ENCODE assay signal across 15 mouse cellular contexts in the genomic region with DNA sequence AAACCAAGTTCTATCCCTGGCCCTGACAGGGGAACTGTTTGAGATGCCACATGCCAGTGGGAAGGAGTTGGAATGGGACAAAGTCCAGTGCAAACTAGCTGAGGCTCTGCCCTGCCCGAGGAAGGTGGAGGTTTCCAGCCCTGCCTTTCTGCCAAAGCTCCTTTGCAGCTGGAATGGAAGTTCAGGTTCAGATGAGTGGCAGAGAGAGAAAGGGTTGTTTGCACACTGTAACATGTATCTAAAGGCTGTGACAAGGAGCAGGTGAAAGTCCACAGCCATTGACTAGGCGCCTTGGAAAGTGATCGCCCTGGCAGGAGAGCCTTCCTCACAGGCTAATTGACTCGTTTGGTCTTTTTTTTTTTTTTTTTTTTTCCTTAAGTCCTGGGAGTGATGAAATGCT. TPM values are rescaled to one million over a fixed set of nuclear protein-coding genes. Genes with fewer than 3 reads are reported as not detected.
DNase-seq lines count a peak whose midpoint lies in the region; ATAC-seq and TF ChIP-seq lines count a peak whose summit lies in the region.
"Had no signal": no experiment of that assay in that cellular context is flagged by ENCODE, and none has a peak within 500 bp of the region (broad histone marks: within the 10 kb centered on the region; RNA-seq: fewer than 3 reads in every experiment).

No protein-coding gene starts in this region.

- H3K27me3 ChIP-seq in forebrain, embryonic 14.5 days (replicated peaks; ENCODE audit: control insufficient read depth, insufficient read depth, low read length): no peaks in the 10 kb centered on the region
- H3K27me3 ChIP-seq in forebrain, embryonic 12.5 days: 0 out of 2 replicates have a peak, but pooled peaks cover 2% of the 10 kb centered on the region
- H3K27me3 ChIP-seq in kidney, adult 2 months (replicated peaks; ENCODE audit: control insufficient read depth, insufficient read depth, low read length): no peaks in the 10 kb centered on the region
- H3K27me3 ChIP-seq: embryonic facial prominence, embryonic 13.5 days; hindbrain, embryonic 13.5 days; neural tube, embryonic 15.5 days; Patski had no signal

- H3K4me1 ChIP-seq in forebrain, embryonic 14.5 days (ENCODE audit: control insufficient read depth, insufficient read depth, low read length): 0 out of 2 replicates have a peak, but pooled peaks cover 5% of the 10 kb centered on the region
- H3K4me1 ChIP-seq in forebrain, embryonic 12.5 days: peaks cover 22% of the 10 kb centered on the region
- H3K4me1 ChIP-seq in kidney, adult 2 months (ENCODE audit: control insufficient read depth, insufficient read depth, low read length): peaks cover 16% of the 10 kb centered on the region

- TF ChIP-seq CTCF in brain, embryonic 14.5 days (IDR thresholded peaks at IDR 0.05; ENCODE audit: borderline replicate concordance, extremely low read depth, insufficient read depth, insufficient read length): no peak
- no peak for TF ChIP-seq CTCF in kidney, adult 2 months (conservative IDR thresholded peaks at IDR 0.05; ENCODE audit: insufficient read depth, insufficient read length, low read depth, low read length)

- no peak overlapping the region for H3K27ac ChIP-seq in forebrain, embryonic 14.5 days (ENCODE audit: low read depth, low read length)
- no peak overlapping the region for H3K27ac ChIP-seq in forebrain, embryonic 12.5 days
- peak overlapping the region; percentile 47; the same call in 1 of the 2 replicates for H3K27ac ChIP-seq in kidney, adult 2 months (ENCODE audit: insufficient read depth, low read depth, low read length)
- H3K27ac ChIP-seq: embryonic facial prominence, embryonic 13.5 days; hindbrain, embryonic 13.5 days; neural tube, embryonic 15.5 days had no signal

- no peak overlapping the region for H3K9ac ChIP-seq in forebrain, embryonic 14.5 days (ENCODE audit: low read length)
- H3K9ac ChIP-seq in forebrain, embryonic 12.5 days: no peak overlapping the region
- H3K9ac ChIP-seq: embryonic facial prominence, embryonic 13.5 days; hindbrain, embryonic 13.5 days; lung, embryonic 14.5 days; neural tube, embryonic 15.5 days had no signal

- DNase-seq in forebrain, embryonic 14.5 days (ENCODE audit: low spot score): peak; percentile 46
- DNase-seq in brain, embryonic 14.5 days (ENCODE audit: low read depth): peak; percentile 75
- peak; percentile 90 for DNase-seq in kidney, adult 2 months
- peak; percentile 72 to 82 for DNase-seq in kidney, postnatal 36 days
- DNase-seq in thymus, postnatal 4 days: no peak
- DNase-seq in spleen, postnatal 36 days (ENCODE audit: low spot score in 2 of 2): no peak
- no peak for DNase-seq in layer of hippocampus, postnatal 25 days (ENCODE audit: extremely low spot score in 1 of 2, low spot score in 1 of 2)
- DNase-seq: cerebellum, adult 18-20 months; lung, embryonic 14.5 days; right cerebral cortex, postnatal 4 days had no signal

- H3K4me2 ChIP-seq in forebrain, embryonic 14.5 days (ENCODE audit: low read length): no peak overlapping the region
- no peak overlapping the region for H3K4me2 ChIP-seq in forebrain, embryonic 12.5 days
- H3K4me2 ChIP-seq: embryonic facial prominence, embryonic 13.5 days; hindbrain, embryonic 13.5 days; lung, embryonic 14.5 days; neural tube, embryonic 15.5 days had no signal

- no peak for ATAC-seq in forebrain, embryonic 14.5 days
- no peak for ATAC-seq in forebrain, embryonic 12.5 days (ENCODE audit: low FRiP score)
- ATAC-seq: Patski had no signal

- WGBS in forebrain, embryonic 14.5 days: 10% methylated on average over 4 of the region's 4 CpGs
- 30% methylated on average over 4 of the region's 4 CpGs for WGBS in forebrain, embryonic 12.5 days
- WGBS in kidney, adult 2 months: 15% methylated on average over 4 of the region's 4 CpGs

- H3K36me3 ChIP-seq in forebrain, embryonic 14.5 days (ENCODE audit: control insufficient read depth, insufficient read depth, low read length): no peaks in the 10 kb centered on the region
- H3K36me3 ChIP-seq in forebrain, embryonic 12.5 days (replicated peaks): no peaks in the 10 kb centered on the region
- no peaks in the 10 kb centered on the region for H3K36me3 ChIP-seq in kidney, adult 2 months (ENCODE audit: control insufficient read depth, insufficient read depth, low read length)
- H3K36me3 ChIP-seq: embryonic facial prominence, embryonic 13.5 days; hindbrain, embryonic 13.5 days; neural tube, embryonic 15.5 days had no signal

- TF ChIP-seq POLR2A in brain, embryonic 14.5 days (IDR thresholded peaks at IDR 0.05; ENCODE audit: borderline replicate concordance, extremely low read depth, insufficient read depth, insufficient read length, poor library complexity, severe bottlenecking): no peak
- no peak for TF ChIP-seq POLR2A in kidney, adult 2 months (IDR thresholded peaks at IDR 0.05; ENCODE audit: low read depth, low read length)

- H3K4me3 ChIP-seq in forebrain, embryonic 14.5 days (ENCODE audit: low read depth, low read length): no peak overlapping the region
- H3K4me3 ChIP-seq in forebrain, embryonic 12.5 days (replicated peaks): no peak overlapping the region
- H3K4me3 ChIP-seq in kidney, adult 2 months (ENCODE audit: insufficient read depth, low read depth, low read length): no peak overlapping the region
- H3K4me3 ChIP-seq: embryonic facial prominence, embryonic 13.5 days; hindbrain, embryonic 13.5 days; neural tube, embryonic 15.5 days had no signal

- no peaks in the 10 kb centered on the region for H3K9me3 ChIP-seq in forebrain, embryonic 14.5 days (replicated peaks; ENCODE audit: control insufficient read depth, low read length)
- no peaks in the 10 kb centered on the region for H3K9me3 ChIP-seq in forebrain, embryonic 12.5 days
- H3K9me3 ChIP-seq: embryonic facial prominence, embryonic 13.5 days; hindbrain, embryonic 13.5 days; neural tube, embryonic 15.5 days had no signal

RNA-seq across cellular contexts. Expression of a gene that starts 28.3 kb away (rescaled TPM):
- 9.3 and 12.8 TPM in 2 replicates for polyA plus RNA-seq in forebrain, embryonic 14.5 days (2014; fragmentation: Nextera tagmentation; extraction: Ambion mirVana)
- polyA plus RNA-seq in forebrain, embryonic 12.5 days (2016; fragmentation: Nextera tagmentation; extraction: Ambion mirVana): 12.9 and 13.2 TPM in 2 replicates
- 20.4 and 28.5 TPM in 2 replicates for polyA plus RNA-seq in brain, embryonic 14.5 days (2012; rRNA removed)
- 36.3 and 42.0 TPM in 2 replicates for polyA plus RNA-seq in kidney, adult 2 months (2012; rRNA removed)
- 10 to 100 TPM; 29.7 to 34.3 TPM for total RNA-seq in layer of hippocampus, postnatal 25 days (2021)

Comparison
In these comparisons a context has a peak if more than half of its experiments do, and no peak if none do; other contexts are left out.
1. DNase-seq: peak in forebrain, embryonic 14.5 days (single experiment), brain, embryonic 14.5 days (single experiment), kidney, adult 2 months (single experiment) and kidney, postnatal 36 days (2 of 2); none in thymus, postnatal 4 days (single experiment), spleen, postnatal 36 days (0 of 2) and layer of hippocampus, postnatal 25 days (0 of 2).